Mouse (Mus musculus): ENCODE results near the gene Slc25a38. TPM values are rescaled to one million over a fixed set of nuclear protein-coding genes. Genes with fewer than 3 reads are reported as not detected.

The Slc25a38 gene
- total and polyA plus RNA-seq, 2 experiments from 2014 or later: 35.3 to 60.0 TPM

- Histone ChIP-seq H3K27me3 (ENCODE audit: insufficient read depth, low read length) (no peaks in the 10 kb centered on the region), H3K36me3 (ENCODE audit: insufficient read depth, low read length) (no peaks in the 10 kb centered on the region), H3K4me3 (ENCODE audit: low read depth, low read length) (no peak overlapping the region), H3K9me3 (ENCODE audit: low read length) (no peaks in the 10 kb centered on the region), H3K27ac (ENCODE audit: low read depth, low read length) (no peak overlapping the region), H3K4me1 (ENCODE audit: insufficient read depth, low read length) (no peaks in the 10 kb centered on the region), H3K4me2 (ENCODE audit: low read depth, low read length, poor library complexity, severe bottlenecking) (no peak overlapping the region), H3K9ac (replicated peaks; ENCODE audit: low read length, poor library complexity, severe bottlenecking) (no peak overlapping the region)
- 32% methylated on average over 3 of the region's 3 CpGs for WGBS
- DNase-seq (ENCODE audit: low spot score) (peak; percentile 63), ATAC-seq (ENCODE audit: low FRiP score) (no peak; the same call in 1 of the 2 replicates)
- peak; percentile 87 for TF ChIP-seq CTCF (IDR thresholded peaks at IDR 0.05)
Observed at GRCm38 (mm10) chr9:120073169-120073568, 37.0 kb upstream of the Slc25a38 start.

GRCm38 (mm10) chr9:120074516-120074915 is 35.7 kb upstream of the Slc25a38 start:
- H3K27me3 ChIP-seq (ENCODE audit: insufficient read depth, low read length): no peaks in the 10 kb centered on the region
- no peaks in the 10 kb centered on the region for H3K4me1 ChIP-seq (ENCODE audit: insufficient read depth, low read length)
- no peak overlapping the region for H3K4me2 ChIP-seq (ENCODE audit: low read depth, low read length, poor library complexity, severe bottlenecking)
- no peak overlapping the region for H3K27ac ChIP-seq (ENCODE audit: low read depth, low read length)
- no peaks in the 10 kb centered on the region for H3K36me3 ChIP-seq (ENCODE audit: insufficient read depth, low read length)
- H3K9me3 ChIP-seq (ENCODE audit: low read length): no peaks in the 10 kb centered on the region
- ATAC-seq (ENCODE audit: low FRiP score): no peak
- H3K9ac ChIP-seq (replicated peaks; ENCODE audit: low read length, poor library complexity, severe bottlenecking): no peak overlapping the region
- DNase-seq (ENCODE audit: low spot score): no peak
- no peak for TF ChIP-seq CTCF (IDR thresholded peaks at IDR 0.05)
- 85% methylated on average over 7 of the region's 7 CpGs for WGBS
- H3K4me3 ChIP-seq (ENCODE audit: low read depth, low read length): no peak overlapping the region

- no peak overlapping the region for H3K4me2 ChIP-seq (ENCODE audit: low read depth, low read length, poor library complexity, severe bottlenecking)
- H3K9ac ChIP-seq (replicated peaks; ENCODE audit: low read length, poor library complexity, severe bottlenecking): no peak overlapping the region
- no peak overlapping the region for H3K4me3 ChIP-seq (ENCODE audit: low read depth, low read length)
- ATAC-seq (ENCODE audit: low FRiP score): no peak
- 61% methylated on average over 3 of the region's 3 CpGs for WGBS
- no peak for TF ChIP-seq CTCF (IDR thresholded peaks at IDR 0.05)
- H3K4me1 ChIP-seq (ENCODE audit: insufficient read depth, low read length): no peaks in the 10 kb centered on the region
- H3K9me3 ChIP-seq (ENCODE audit: low read length): no peaks in the 10 kb centered on the region
- H3K27ac ChIP-seq (ENCODE audit: low read depth, low read length): no peak overlapping the region
- no peak for DNase-seq (ENCODE audit: low spot score)
- H3K27me3 ChIP-seq (ENCODE audit: insufficient read depth, low read length): no peaks in the 10 kb centered on the region
- no peaks in the 10 kb centered on the region for H3K36me3 ChIP-seq (ENCODE audit: insufficient read depth, low read length)
Observed at GRCm38 (mm10) chr9:120078241-120078640, 31.9 kb upstream of the Slc25a38 start.

GRCm38 (mm10) chr9:120079901-120080300 is 30.3 kb upstream of the Slc25a38 start:
- H3K36me3 ChIP-seq (ENCODE audit: insufficient read depth, low read length): no peaks in the 10 kb centered on the region
- WGBS: 84% methylated on average over 7 of the region's 7 CpGs
- H3K27me3 ChIP-seq (ENCODE audit: insufficient read depth, low read length): 0 out of 2 replicates have a peak, but pooled peaks cover 3% of the 10 kb centered on the region
- H3K9ac ChIP-seq (replicated peaks; ENCODE audit: low read length, poor library complexity, severe bottlenecking): no peak overlapping the region
- no peaks in the 10 kb centered on the region for H3K4me1 ChIP-seq (ENCODE audit: insufficient read depth, low read length)
- ATAC-seq (ENCODE audit: low FRiP score): no peak
- no peak overlapping the region for H3K4me2 ChIP-seq (ENCODE audit: low read depth, low read length, poor library complexity, severe bottlenecking)
- no peaks in the 10 kb centered on the region for H3K9me3 ChIP-seq (ENCODE audit: low read length)
- no peak for DNase-seq (ENCODE audit: low spot score)
- no peak for TF ChIP-seq CTCF (IDR thresholded peaks at IDR 0.05)
- H3K27ac ChIP-seq (ENCODE audit: low read depth, low read length): no peak overlapping the region
- no peak overlapping the region for H3K4me3 ChIP-seq (ENCODE audit: low read depth, low read length)

- ATAC-seq (ENCODE audit: low FRiP score) (no peak), DNase-seq (ENCODE audit: low spot score) (no peak)
- no peaks in the 10 kb centered on the region for H3K4me1 ChIP-seq (ENCODE audit: insufficient read depth, low read length)
- WGBS: 83% methylated on average over 8 of the region's 8 CpGs
- no peak overlapping the region for H3K9ac ChIP-seq (replicated peaks; ENCODE audit: low read length, poor library complexity, severe bottlenecking)
- no peaks in the 10 kb centered on the region for H3K9me3 ChIP-seq (ENCODE audit: low read length)
- no peak overlapping the region for H3K4me3 ChIP-seq (ENCODE audit: low read depth, low read length)
- no peaks in the 10 kb centered on the region for H3K36me3 ChIP-seq (ENCODE audit: insufficient read depth, low read length)
- H3K27me3 ChIP-seq (ENCODE audit: insufficient read depth, low read length): 0 out of 2 replicates have a peak, but pooled peaks cover 3% of the 10 kb centered on the region
- 0 out of 2 replicates have a peak, but pooled peaks have one; percentile 5 for TF ChIP-seq CTCF (IDR thresholded peaks at IDR 0.05)
- no peak overlapping the region for H3K27ac ChIP-seq (ENCODE audit: low read depth, low read length)
- H3K4me2 ChIP-seq (ENCODE audit: low read depth, low read length, poor library complexity, severe bottlenecking): no peak overlapping the region
Observed at GRCm38 (mm10) chr9:120080546-120081108, 29.5 kb upstream of the Slc25a38 start.

- no peaks in the 10 kb centered on the region for H3K4me1 ChIP-seq (ENCODE audit: insufficient read depth, low read length)
- no peak overlapping the region for H3K27ac ChIP-seq (ENCODE audit: low read depth, low read length)
- 77% methylated on average over 6 of the region's 6 CpGs for WGBS
- TF ChIP-seq CTCF (IDR thresholded peaks at IDR 0.05): peak; percentile 31; the same call in 1 of the 2 replicates
- DNase-seq (ENCODE audit: low spot score) (no peak), ATAC-seq (ENCODE audit: low FRiP score) (no peak)
- no peaks in the 10 kb centered on the region for H3K9me3 ChIP-seq (ENCODE audit: low read length)
- 0 out of 2 replicates have a peak, but pooled peaks cover 3% of the 10 kb centered on the region for H3K27me3 ChIP-seq (ENCODE audit: insufficient read depth, low read length)
- no peak overlapping the region for H3K4me3 ChIP-seq (ENCODE audit: low read depth, low read length)
- H3K36me3 ChIP-seq (ENCODE audit: insufficient read depth, low read length): no peaks in the 10 kb centered on the region
- H3K9ac ChIP-seq (replicated peaks; ENCODE audit: low read length, poor library complexity, severe bottlenecking): no peak overlapping the region
- no peak overlapping the region for H3K4me2 ChIP-seq (ENCODE audit: low read depth, low read length, poor library complexity, severe bottlenecking)
Observed at GRCm38 (mm10) chr9:120081247-120081646, 28.9 kb upstream of the Slc25a38 start.

All from midbrain, postnatal 0 days (tissue).